Mouse (Mus musculus) heart, embryonic 15.5 days (tissue): ENCODE results near the gene Myadm. TPM values are rescaled to one million over a fixed set of nuclear protein-coding genes. Genes with fewer than 3 reads are reported as not detected.
A peak's percentile ranks its signal among the peaks of the same experiment; 100 is the strongest.

Experiments
- ATAC-seq: fragments of 200-750 bp; cut with Nextera tagmentation; replicated peaks from 2 replicates; pipeline ENCODE4 v1.8.0; 2017; ENCODE audit warnings: low read depth, moderate TSS enrichment; ENCODE audit not compliant: insufficient number of reproducible peaks, insufficient read depth, low FRiP score
- H3K27ac ChIP-seq: fragments of 300-500 bp; sonication (generic); 2 replicates; pipeline ENCODE4 v1.5.1; 2015; ENCODE audit warnings: mild to moderate bottlenecking, inconsistent platforms
- H3K27me3 ChIP-seq: fragments of 300-500 bp; sonication (generic); 2 replicates; pipeline ENCODE4 v1.6.1; 2015; ENCODE audit warnings: inconsistent platforms
- H3K36me3 ChIP-seq: fragments of 300-500 bp; sonication (generic); 2 replicates; pipeline ENCODE4 v1.6.1; 2015; ENCODE audit warnings: mild to moderate bottlenecking, inconsistent platforms
- H3K4me1 ChIP-seq: fragments of 300-500 bp; sonication (generic); replicated peaks from 2 replicates; pipeline ENCODE4 v1.6.1; 2015; ENCODE audit warnings: inconsistent platforms
- H3K4me2 ChIP-seq: fragments of 300-500 bp; sonication (generic); 2 replicates; pipeline ENCODE4 v1.6.1; 2015; ENCODE audit warnings: inconsistent platforms, mild to moderate bottlenecking, moderate library complexity
- H3K4me3 ChIP-seq: fragments of 300-500 bp; sonication (generic); 2 replicates; pipeline ENCODE4 v1.5.1; 2015; ENCODE audit warnings: mild to moderate bottlenecking, inconsistent platforms
- H3K9ac ChIP-seq: fragments of 300-500 bp; sonication (generic); 2 replicates; pipeline ENCODE4 v1.6.1; 2015; ENCODE audit warnings: mild to moderate bottlenecking, inconsistent platforms
- H3K9me3 ChIP-seq: fragments of 300-500 bp; sonication (generic); replicated peaks from 2 replicates; pipeline ENCODE4 v1.6.1; 2016; ENCODE audit warnings: inconsistent platforms
- WGBS: fragments of 180-500 bp; shearing (Covaris S2); methylation state at CpG from one replicate; pipeline ENCODE4 v1.1.7; 2015; ENCODE audit warnings: mixed read lengths; 5-methylcytosine and 5-hydroxymethylcytosine counted together
- polyA plus RNA-seq: library from polyadenylated mRNA; unstranded; fragments of >200 nt; fragmentation: Nextera tagmentation; extraction: Ambion mirVana; gene quantifications from 2 replicates; pipeline ENCODE4 v1.2.1, GENCODE M21; 2015

Gene Myadm
- polyA plus RNA-seq, result 182 and 204 TPM in 2 replicates

DNA sequence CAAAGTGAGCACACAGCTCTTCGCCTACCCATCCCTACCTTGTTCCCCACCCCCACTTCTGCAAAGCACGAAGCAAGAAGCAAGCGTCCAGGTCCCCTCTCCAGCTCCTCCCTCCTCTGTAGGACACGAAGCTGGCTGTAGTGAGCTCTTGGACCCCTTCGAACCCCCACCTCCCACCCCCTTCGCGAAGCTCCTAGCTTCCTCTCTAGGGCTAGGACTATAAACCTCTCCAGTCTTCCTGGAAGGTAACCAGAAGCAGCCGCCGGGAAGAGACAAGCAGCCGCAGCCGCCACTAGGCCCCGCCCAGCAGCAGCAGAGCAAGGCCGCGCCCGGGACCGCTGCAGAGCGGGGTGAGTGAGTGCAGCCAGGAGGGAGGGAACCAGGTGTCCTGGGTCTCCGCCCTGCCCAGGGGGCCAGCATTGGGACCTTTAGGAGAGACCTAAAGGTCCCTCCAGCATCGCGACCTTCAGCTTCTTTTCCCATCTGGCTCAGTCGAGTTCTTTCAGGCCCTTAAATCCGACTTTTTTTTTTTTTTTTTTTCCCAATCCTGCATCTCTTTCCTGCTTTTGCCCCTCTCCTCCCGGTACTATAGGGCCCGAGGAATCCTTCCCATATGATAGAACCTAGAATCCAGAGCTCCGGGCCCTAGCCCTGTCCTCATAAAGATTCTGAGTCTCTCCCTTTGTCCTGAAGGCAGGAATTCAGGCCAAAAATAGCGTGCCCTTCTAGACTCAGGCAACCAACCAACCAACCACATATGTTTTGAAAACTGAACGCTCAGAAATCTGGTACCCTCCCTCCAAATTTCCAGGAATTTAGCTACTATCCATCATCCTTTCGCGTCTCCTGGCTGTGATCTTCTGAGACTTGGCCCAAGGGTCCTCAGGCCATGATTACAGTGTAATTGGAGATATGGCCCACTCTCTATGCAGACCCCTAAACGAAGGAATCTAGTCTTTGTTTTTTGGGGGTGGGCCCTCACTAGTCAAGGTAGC lies at the start of gene Myadm, which contains the start of gene Prkcg:
Gene Myadm (plus strand): TSS at position 105 of the 995 bp plus-strand sequence.
Gene Prkcg (plus strand): TSS at position 204 of the 995 bp plus-strand sequence.
- Histone ChIP-seq H3K36me3 (0 out of 2 replicates have a peak, but pooled peaks cover 4% of the 10 kb centered on the region), H3K4me3 (peak within 1 kb of the TSS; percentile 68), H3K9ac (peak within 1 kb of the TSS; percentile 74), H3K27ac (peak within 1 kb of the TSS; percentile 88), H3K27me3 (no peaks in the 10 kb centered on the region), H3K9me3 (no peaks in the 10 kb centered on the region), H3K4me2 (peak within 1 kb of the TSS; percentile 65), H3K4me1 (peaks cover 28% of the 10 kb centered on the region)
- ATAC-seq, result 0 out of 2 replicates have a peak, but pooled peaks have one; percentile 31
- 2% methylated on average over 30 of the region's 30 CpGs for WGBS

GRCm38 (mm10) chr7:3239193-3239592 lies 49.7 kb upstream of the Myadm start:
- Histone ChIP-seq H3K9ac (no peak overlapping the region), H3K27ac (no peak overlapping the region), H3K27me3 (no peaks in the 10 kb centered on the region), H3K9me3 (no peaks in the 10 kb centered on the region), H3K4me1 (no peaks in the 10 kb centered on the region), H3K4me3 (no peak overlapping the region), H3K36me3 (no peaks in the 10 kb centered on the region), H3K4me2 (no peak overlapping the region)
- 82% methylated on average over 2 of the region's 2 CpGs for WGBS
- no peak for ATAC-seq

DNA sequence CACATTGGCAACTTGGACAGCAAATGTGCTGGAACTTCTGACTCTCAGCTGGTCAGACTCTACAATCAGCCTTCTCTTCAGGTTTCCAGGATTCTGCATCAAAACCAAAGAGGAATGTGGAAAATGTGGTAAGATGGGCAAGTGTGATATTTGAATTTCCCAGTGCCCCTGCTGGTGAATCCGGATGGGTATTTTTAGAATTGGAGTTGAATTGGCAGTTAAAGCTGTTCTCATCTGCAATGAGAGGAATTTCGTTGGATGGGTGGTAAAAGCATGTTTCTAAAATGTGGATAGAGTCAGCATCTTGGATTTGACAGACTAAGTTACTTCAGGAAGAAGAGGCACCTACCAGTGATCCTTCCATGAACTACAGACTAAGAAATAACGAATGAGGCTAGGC lies 28.2 kb upstream of the Myadm start:
- Histone ChIP-seq H3K4me1 (peaks cover 7% of the 10 kb centered on the region), H3K27me3 (0 out of 2 replicates have a peak, but pooled peaks cover 3% of the 10 kb centered on the region), H3K4me2 (no peak overlapping the region), H3K36me3 (no peaks in the 10 kb centered on the region), H3K9ac (no peak overlapping the region), H3K4me3 (no peak overlapping the region), H3K27ac (no peak overlapping the region), H3K9me3 (no peaks in the 10 kb centered on the region)
- 61% methylated on average over 3 of the region's 3 CpGs for WGBS
- no peak for ATAC-seq

GRCm38 (mm10) chr7:3261446-3261845 lies 27.4 kb upstream of the Myadm start:
- H3K4me1 ChIP-seq, result peaks cover 7% of the 10 kb centered on the region
- H3K27ac ChIP-seq, result no peak overlapping the region
- WGBS, result 58% methylated on average over 4 of the region's 4 CpGs

DNA sequence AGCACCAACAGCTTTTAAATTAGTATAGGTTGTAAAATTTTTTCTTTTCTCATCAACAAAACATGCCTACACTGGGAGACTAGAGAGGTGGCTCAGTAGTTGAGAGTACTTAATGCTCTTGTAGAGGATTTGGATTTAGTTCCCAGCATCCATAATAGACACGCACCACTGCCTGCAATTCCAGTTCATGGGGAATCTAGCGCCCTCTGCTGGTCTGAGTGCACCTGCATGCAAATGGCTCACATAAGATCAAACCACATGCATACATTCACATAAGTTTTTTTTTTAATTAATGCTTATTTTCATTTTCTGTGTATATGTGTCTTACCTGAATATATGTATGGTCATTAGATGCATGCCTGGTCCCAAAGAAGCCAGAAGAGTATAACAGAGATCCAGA lies 26.1 kb upstream of the Myadm start:
- Histone ChIP-seq H3K4me2 (no peak overlapping the region), H3K27me3 (0 out of 2 replicates have a peak, but pooled peaks cover 3% of the 10 kb centered on the region), H3K4me3 (no peak overlapping the region), H3K36me3 (no peaks in the 10 kb centered on the region), H3K27ac (no peak overlapping the region), H3K4me1 (peaks cover 7% of the 10 kb centered on the region), H3K9ac (no peak overlapping the region), H3K9me3 (no peaks in the 10 kb centered on the region)
- no peak for ATAC-seq
- 28% methylated on average over 2 of the region's 2 CpGs for WGBS

More at GRCm38 (mm10) chr7:3261446-3261845, 27.4 kb upstream of the Myadm start:
- H3K9me3 ChIP-seq, result no peaks in the 10 kb centered on the region
- H3K4me2 ChIP-seq, result no peak overlapping the region
- no peaks in the 10 kb centered on the region for H3K36me3 ChIP-seq
- no peak overlapping the region for H3K4me3 ChIP-seq
- H3K9ac ChIP-seq, result no peak overlapping the region
- 0 out of 2 replicates have a peak, but pooled peaks cover 3% of the 10 kb centered on the region for H3K27me3 ChIP-seq
- no peak for ATAC-seq

DNA sequence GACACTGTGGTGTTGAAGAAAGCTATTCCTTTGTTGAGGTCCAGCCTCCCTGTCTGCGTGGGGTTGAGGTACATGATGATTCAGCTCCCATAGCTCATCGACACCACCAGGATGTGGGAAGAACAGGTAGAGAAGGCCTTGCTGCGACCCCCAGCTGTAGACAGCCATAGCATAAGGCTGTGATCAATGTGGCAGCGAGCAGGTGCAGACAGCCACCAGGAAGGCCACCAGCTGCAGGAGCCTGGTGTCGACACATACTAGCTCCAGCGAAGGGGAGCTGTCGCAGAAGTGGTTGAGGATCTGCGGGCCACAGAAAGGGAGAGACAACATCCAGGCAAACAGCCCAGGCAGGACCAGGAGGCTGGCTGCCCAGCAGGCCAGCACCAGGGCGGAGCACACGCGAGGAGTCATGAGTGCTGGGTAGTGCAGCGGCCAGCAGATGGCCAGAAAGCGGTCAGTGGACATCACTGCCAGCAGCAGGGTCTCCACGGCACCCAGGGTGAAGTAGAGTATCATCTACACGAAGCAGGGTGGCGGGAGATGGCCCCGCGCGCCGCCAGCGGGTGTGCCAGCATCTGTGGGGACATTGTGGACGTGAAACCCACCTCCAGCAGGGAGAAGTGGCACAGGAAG lies 24.4 kb upstream of the Myadm start:
- Histone ChIP-seq H3K4me1 (peaks cover 7% of the 10 kb centered on the region), H3K27ac (no peak overlapping the region), H3K9ac (no peak overlapping the region), H3K9me3 (no peaks in the 10 kb centered on the region), H3K27me3 (0 out of 2 replicates have a peak, but pooled peaks cover 3% of the 10 kb centered on the region), H3K4me2 (peak overlapping the region; percentile 64), H3K4me3 (peak overlapping the region; percentile 27), H3K36me3 (no peaks in the 10 kb centered on the region)
- WGBS, result 22% methylated on average over 22 of the region's 22 CpGs
- ATAC-seq, result peak; percentile 67; the same call in 1 of the 2 replicates

DNA sequence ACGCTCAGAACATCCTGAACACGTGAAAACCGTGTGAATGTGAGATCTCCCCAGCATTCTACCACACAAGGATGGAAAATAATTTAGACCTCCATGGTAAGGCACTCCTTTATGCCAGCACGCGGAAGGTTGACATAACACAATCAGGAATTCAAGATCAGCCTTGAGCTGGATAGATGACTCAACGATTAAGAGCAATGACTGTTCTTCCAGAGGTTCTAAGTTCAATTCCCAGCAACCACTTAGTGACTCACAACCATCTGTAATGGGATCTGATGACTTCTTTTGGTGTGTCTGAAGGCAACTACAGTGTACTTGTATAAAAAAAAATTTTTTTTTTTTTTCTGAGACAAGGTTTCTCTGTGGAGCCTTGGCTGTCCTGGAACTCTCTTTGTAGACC lies 23.6 kb upstream of the Myadm start:
- H3K27me3 ChIP-seq, result 0 out of 2 replicates have a peak, but pooled peaks cover 3% of the 10 kb centered on the region
- H3K4me3 ChIP-seq, result no peak overlapping the region
- WGBS, result 57% methylated on average over 6 of the region's 6 CpGs
- no peak for ATAC-seq
- no peak overlapping the region for H3K9ac ChIP-seq
- H3K9me3 ChIP-seq, result no peaks in the 10 kb centered on the region
- H3K4me2 ChIP-seq, result peak overlapping the region; percentile 64
- peaks cover 7% of the 10 kb centered on the region for H3K4me1 ChIP-seq
- H3K27ac ChIP-seq, result no peak overlapping the region
- no peaks in the 10 kb centered on the region for H3K36me3 ChIP-seq

DNA sequence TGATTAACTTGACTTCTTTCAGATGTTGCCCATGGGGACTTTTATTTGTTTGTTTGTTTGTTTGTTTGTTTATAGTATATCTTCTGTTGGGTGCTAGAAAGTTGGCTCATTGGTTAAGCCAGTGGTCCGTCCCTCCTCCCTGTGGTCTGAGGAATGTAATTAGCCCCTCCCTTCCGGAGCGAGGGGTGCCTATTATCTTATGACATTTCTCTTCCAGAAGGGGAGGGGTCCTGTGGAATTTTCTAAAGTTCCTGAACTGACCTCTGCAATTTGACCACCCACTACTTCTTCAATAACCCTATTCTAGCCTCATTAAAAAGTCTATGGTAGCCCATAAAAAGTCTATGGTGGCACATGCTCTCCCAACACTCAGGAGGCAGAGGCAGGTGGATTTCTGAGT lies 21.6 kb upstream of the Myadm start:
- 0 out of 2 replicates have a peak, but pooled peaks cover 3% of the 10 kb centered on the region for H3K27me3 ChIP-seq
- H3K36me3 ChIP-seq, result no peaks in the 10 kb centered on the region
- ATAC-seq, result no peak
- H3K4me3 ChIP-seq, result no peak overlapping the region
- H3K27ac ChIP-seq, result no peak overlapping the region
- H3K4me2 ChIP-seq, result no peak overlapping the region
- no peak overlapping the region for H3K9ac ChIP-seq
- no peaks in the 10 kb centered on the region for H3K9me3 ChIP-seq
- H3K4me1 ChIP-seq, result peaks cover 7% of the 10 kb centered on the region
- 54% methylated on average over 3 of the region's 3 CpGs for WGBS

DNA sequence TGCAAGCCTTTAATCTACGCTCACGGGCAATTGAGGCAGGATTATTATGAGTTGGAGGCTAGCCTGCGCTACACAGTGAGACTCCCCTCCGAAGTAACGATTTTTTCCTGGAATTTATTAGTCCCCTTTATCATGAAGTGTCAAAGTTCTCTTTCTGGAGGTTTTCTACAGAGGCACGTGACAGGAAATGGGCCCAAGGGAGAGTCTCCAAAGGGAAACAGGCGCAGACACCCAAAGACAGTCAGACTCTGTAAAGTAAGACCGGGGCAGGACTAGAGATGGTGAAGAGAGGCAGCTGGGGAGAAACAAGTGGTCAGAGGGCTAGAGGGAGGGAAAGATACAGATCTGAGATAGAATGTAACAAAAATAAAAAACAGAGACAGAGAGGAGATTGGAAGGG lies 21.0 kb upstream of the Myadm start:
- 0 out of 2 replicates have a peak, but pooled peaks cover 3% of the 10 kb centered on the region for H3K27me3 ChIP-seq
- 51% methylated on average over 8 of the region's 8 CpGs for WGBS
- H3K9ac ChIP-seq, result no peak overlapping the region
- H3K4me1 ChIP-seq, result peaks cover 7% of the 10 kb centered on the region
- no peak for ATAC-seq
- no peak overlapping the region for H3K4me3 ChIP-seq
- H3K4me2 ChIP-seq, result no peak overlapping the region
- H3K27ac ChIP-seq, result no peak overlapping the region
- no peaks in the 10 kb centered on the region for H3K36me3 ChIP-seq
- H3K9me3 ChIP-seq, result no peaks in the 10 kb centered on the region

- Histone ChIP-seq H3K4me1 (peaks cover 7% of the 10 kb centered on the region), H3K4me3 (no peak overlapping the region), H3K9ac (no peak overlapping the region), H3K27ac (no peak overlapping the region), H3K27me3 (0 out of 2 replicates have a peak, but pooled peaks cover 3% of the 10 kb centered on the region), H3K9me3 (no peaks in the 10 kb centered on the region), H3K36me3 (no peaks in the 10 kb centered on the region), H3K4me2 (no peak overlapping the region)
- no peak for ATAC-seq
- WGBS, result 41% methylated on average over 3 of the region's 3 CpGs
Observed at GRCm38 (mm10) chr7:3268291-3268690, 20.6 kb upstream of the Myadm start.

- no peak overlapping the region for H3K9ac ChIP-seq
- H3K4me2 ChIP-seq, result no peak overlapping the region
- H3K27me3 ChIP-seq, result no peaks in the 10 kb centered on the region
- H3K4me3 ChIP-seq, result no peak overlapping the region
- no peaks in the 10 kb centered on the region for H3K9me3 ChIP-seq
- ATAC-seq, result no peak
- H3K36me3 ChIP-seq, result no peaks in the 10 kb centered on the region
- WGBS, result 82% methylated on average over 9 of the region's 9 CpGs
- H3K4me1 ChIP-seq, result 0 out of 2 replicates have a peak, but pooled peaks cover 2% of the 10 kb centered on the region
- no peak overlapping the region for H3K27ac ChIP-seq
Observed at GRCm38 (mm10) chr7:3272206-3272605, 16.7 kb upstream of the Myadm start.
